ENCODE assay signal across 21 mouse cellular contexts in the genomic region with DNA sequence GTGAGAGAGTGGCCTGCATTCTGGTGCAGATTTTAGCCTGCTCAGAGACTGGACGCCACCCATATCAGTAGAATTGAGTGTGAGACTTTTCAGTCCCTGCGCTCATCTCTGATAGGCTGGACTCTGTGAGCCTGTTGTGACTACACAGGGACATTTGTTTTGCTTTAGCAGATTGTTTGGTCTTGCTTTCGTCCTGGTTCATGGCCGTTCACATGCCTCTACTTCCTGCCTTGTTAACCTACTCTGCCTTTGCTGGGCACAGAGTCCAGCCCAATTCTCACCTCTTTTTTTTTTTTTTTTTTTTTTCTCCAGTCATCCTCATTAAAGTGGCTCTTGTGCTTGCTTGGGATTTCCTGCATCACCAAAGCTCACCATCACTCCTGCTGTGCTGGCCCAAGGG.
DNase-seq lines count a peak whose midpoint lies in the region; ATAC-seq lines count a peak whose summit lies in the region.
"Had no signal": no experiment of that assay in that cellular context is flagged by ENCODE, and none has a peak within 500 bp of the region (broad histone marks: within the 10 kb centered on the region; RNA-seq: fewer than 3 reads in every experiment).

No protein-coding gene starts in this region.

- H3K9ac ChIP-seq in kidney, embryonic 14.5 days (ENCODE audit: low read depth, low read length) = no peak overlapping the region
- H3K9ac ChIP-seq: forebrain, embryonic 15.5 days; neural tube, embryonic 13.5 days had no signal

- H3K27ac ChIP-seq in kidney, embryonic 14.5 days (ENCODE audit: low read depth, low read length) = peak overlapping the region; percentile 47; the same call in 1 of the 2 replicates
- H3K27ac ChIP-seq: forebrain, embryonic 15.5 days; hindbrain, postnatal 0 days; neural tube, embryonic 13.5 days had no signal

- ATAC-seq in kidney, embryonic 14.5 days (ENCODE audit: low FRiP score, low TSS enrichment) = no peak
- ATAC-seq in cerebellum, adult (ENCODE audit: insufficient number of reproducible peaks, low FRiP score, low TSS enrichment) = no peak
- ATAC-seq: forebrain, embryonic 15.5 days; hindbrain, postnatal 0 days; intestine, embryonic 16.5 days; midbrain, embryonic 16.5 days; Patski had no signal

- H3K4me1 ChIP-seq in kidney, embryonic 14.5 days (ENCODE audit: control insufficient read depth, insufficient read depth, low read length) = peaks cover 58% of the 10 kb centered on the region

- no peak overlapping the region for H3K4me3 ChIP-seq in kidney, embryonic 14.5 days (ENCODE audit: low read length)
- H3K4me3 ChIP-seq: forebrain, embryonic 15.5 days; myocyte; neural tube, embryonic 13.5 days had no signal

- H3K27me3 ChIP-seq in kidney, embryonic 14.5 days (ENCODE audit: control insufficient read depth, insufficient read depth, low read length) = no peaks in the 10 kb centered on the region
- H3K27me3 ChIP-seq: forebrain, embryonic 15.5 days; neural tube, embryonic 13.5 days; Patski had no signal

- H3K9me3 ChIP-seq in kidney, embryonic 14.5 days (ENCODE audit: control insufficient read depth, low read length) = no peaks in the 10 kb centered on the region
- H3K9me3 ChIP-seq: forebrain, embryonic 15.5 days; neural tube, embryonic 13.5 days had no signal

- 63% methylated on average over 4 of the region's 4 CpGs for WGBS in kidney, embryonic 14.5 days

- peak; percentile 31 for DNase-seq in embryo, embryonic 11 days
- no peak for DNase-seq in embryo, embryonic 10.5 days (ENCODE audit: low spot score)
- no peak for DNase-seq in kidney, adult 18-20 months
- peak; percentile 69 for DNase-seq in ovary, adult 18-20 months (ENCODE audit: low spot score)
- no peak for DNase-seq in ovary, postnatal 14 days (ENCODE audit: low spot score)
- DNase-seq: cerebellum, adult 11-12 months; cerebellum, postnatal 10 days; gastrocnemius, postnatal 14 days; left cerebral cortex, postnatal 4 days; lung, postnatal 36 days; thymus, adult 18-20 months; thymus, postnatal 36 days had no signal

- no peaks in the 10 kb centered on the region for H3K36me3 ChIP-seq in kidney, embryonic 14.5 days (ENCODE audit: control insufficient read depth, insufficient read depth, low read length)
- H3K36me3 ChIP-seq: forebrain, embryonic 15.5 days; neural tube, embryonic 13.5 days had no signal

- no peak overlapping the region for H3K4me2 ChIP-seq in kidney, embryonic 14.5 days (replicated peaks; ENCODE audit: low read depth, low read length)
- H3K4me2 ChIP-seq: forebrain, embryonic 15.5 days; neural tube, embryonic 13.5 days had no signal

Comparison
In these comparisons a context has a peak if more than half of its experiments do, and no peak if none do; other contexts are left out.
1. DNase-seq: peak in embryo, embryonic 11 days (single experiment) and ovary, adult 18-20 months (single experiment); none in embryo, embryonic 10.5 days (single experiment), kidney, adult 18-20 months (single experiment) and ovary, postnatal 14 days (single experiment).